Mouse (Mus musculus): ENCODE measurements around the gene Trim67. TPM values are rescaled to one million over a fixed set of nuclear protein-coding genes. Genes with fewer than 3 reads are reported as not detected.

The Trim67 gene
- polyA plus RNA-seq (2012; rRNA removed) (0.20 and 0.29 TPM in 2 replicates), polyA plus RNA-seq (2014; fragmentation: Nextera tagmentation; extraction: Ambion mirVana) (0.03 and 0.04 TPM in 2 replicates)

GRCm38 (mm10) chr8:124792708-124793107 lies at the start of gene Trim67:
Gene Trim67 (plus strand): TSS chr8:124793092.
- H3K4me2 ChIP-seq (replicated peaks; ENCODE audit: low read depth, low read length, severe bottlenecking), result peak within 1 kb of the TSS; percentile 100
- H3K9me3 ChIP-seq (ENCODE audit: control insufficient read depth, low read length), result no peaks in the 10 kb centered on the region
- H3K27me3 ChIP-seq (ENCODE audit: control insufficient read depth, insufficient read depth, low read length), result peaks cover 63% of the 10 kb centered on the region
- no peak within 1 kb of the TSS for H3K27ac ChIP-seq (replicated peaks; ENCODE audit: low read depth, low read length)
- WGBS, result 4% methylated on average over 23 of the region's 39 CpGs
- ATAC-seq (ENCODE audit: low FRiP score, low read depth), result peak; percentile 79
- H3K36me3 ChIP-seq (ENCODE audit: control insufficient read depth, insufficient read depth, low read length), result no peaks in the 10 kb centered on the region
- peak within 1 kb of the TSS; percentile 7; the same call in 1 of the 2 replicates for H3K9ac ChIP-seq (ENCODE audit: low read depth, low read length, severe bottlenecking)
- DNase-seq (ENCODE audit: low spot score), result peak; percentile 65
- H3K4me1 ChIP-seq (ENCODE audit: control insufficient read depth, insufficient read depth, low read length), result peaks cover 22% of the 10 kb centered on the region; the same call in 1 of the 2 replicates
- peak within 1 kb of the TSS; percentile 60 for H3K4me3 ChIP-seq (replicated peaks; ENCODE audit: low read length)
- TF ChIP-seq POLR2A (IDR thresholded peaks at IDR 0.05; ENCODE audit: borderline replicate concordance, extremely low read depth, insufficient read depth, insufficient read length), result no peak

- Histone ChIP-seq H3K4me1 (ENCODE audit: control insufficient read depth, insufficient read depth, low read length) (0 out of 2 replicates have a peak, but pooled peaks cover 3% of the 10 kb centered on the region), H3K27me3 (ENCODE audit: control insufficient read depth, insufficient read depth, low read length) (peaks cover 24% of the 10 kb centered on the region), H3K27ac (replicated peaks; ENCODE audit: low read depth, low read length) (no peak overlapping the region), H3K9me3 (ENCODE audit: control insufficient read depth, low read length) (no peaks in the 10 kb centered on the region), H3K4me2 (replicated peaks; ENCODE audit: low read depth, low read length, severe bottlenecking) (no peak overlapping the region), H3K36me3 (ENCODE audit: control insufficient read depth, insufficient read depth, low read length) (0 out of 2 replicates have a peak, but pooled peaks cover under 1% of the 10 kb centered on the region), H3K4me3 (replicated peaks; ENCODE audit: low read length) (no peak overlapping the region), H3K9ac (ENCODE audit: low read depth, low read length, severe bottlenecking) (no peak overlapping the region)
- ATAC-seq (ENCODE audit: low FRiP score, low read depth) (no peak), DNase-seq (ENCODE audit: low spot score) (no peak)
- 73% methylated on average over 13 of the region's 13 CpGs for WGBS
- no peak for TF ChIP-seq POLR2A (IDR thresholded peaks at IDR 0.05; ENCODE audit: borderline replicate concordance, extremely low read depth, insufficient read depth, insufficient read length)
Observed at GRCm38 (mm10) chr8:124746661-124747060, 46.2 kb upstream of the Trim67 start.

GRCm38 (mm10) chr8:124751191-124751590 lies 41.7 kb upstream of the Trim67 start:
- H3K4me3 ChIP-seq (replicated peaks; ENCODE audit: low read length), result peak overlapping the region; percentile 53
- no peaks in the 10 kb centered on the region for H3K36me3 ChIP-seq (ENCODE audit: control insufficient read depth, insufficient read depth, low read length)
- peak overlapping the region; percentile 84 for H3K4me2 ChIP-seq (replicated peaks; ENCODE audit: low read depth, low read length, severe bottlenecking)
- H3K4me1 ChIP-seq (ENCODE audit: control insufficient read depth, insufficient read depth, low read length), result 0 out of 2 replicates have a peak, but pooled peaks cover 3% of the 10 kb centered on the region
- ATAC-seq (ENCODE audit: low FRiP score, low read depth), result no peak
- H3K9me3 ChIP-seq (ENCODE audit: control insufficient read depth, low read length), result no peaks in the 10 kb centered on the region
- no peak for DNase-seq (ENCODE audit: low spot score)
- TF ChIP-seq POLR2A (IDR thresholded peaks at IDR 0.05; ENCODE audit: borderline replicate concordance, extremely low read depth, insufficient read depth, insufficient read length), result no peak
- H3K9ac ChIP-seq (ENCODE audit: low read depth, low read length, severe bottlenecking), result peak overlapping the region; percentile 56
- 1% methylated on average over 31 of the region's 31 CpGs for WGBS
- no peak overlapping the region for H3K27ac ChIP-seq (replicated peaks; ENCODE audit: low read depth, low read length)
- peaks cover 41% of the 10 kb centered on the region for H3K27me3 ChIP-seq (ENCODE audit: control insufficient read depth, insufficient read depth, low read length)

- Histone ChIP-seq H3K27ac (replicated peaks; ENCODE audit: low read depth, low read length) (no peak within 1 kb of the TSS), H3K4me3 (replicated peaks; ENCODE audit: low read length) (peak within 1 kb of the TSS; percentile 53), H3K4me2 (replicated peaks; ENCODE audit: low read depth, low read length, severe bottlenecking) (peak within 1 kb of the TSS; percentile 84), H3K36me3 (ENCODE audit: control insufficient read depth, insufficient read depth, low read length) (no peaks in the 10 kb centered on the region), H3K27me3 (ENCODE audit: control insufficient read depth, insufficient read depth, low read length) (peaks cover 41% of the 10 kb centered on the region), H3K9ac (ENCODE audit: low read depth, low read length, severe bottlenecking) (peak within 1 kb of the TSS; percentile 56), H3K9me3 (ENCODE audit: control insufficient read depth, low read length) (no peaks in the 10 kb centered on the region), H3K4me1 (ENCODE audit: control insufficient read depth, insufficient read depth, low read length) (0 out of 2 replicates have a peak, but pooled peaks cover 3% of the 10 kb centered on the region)
- DNase-seq (ENCODE audit: low spot score) (peak; percentile 30), ATAC-seq (ENCODE audit: low FRiP score, low read depth) (peak; percentile 79)
- under 1% methylated on average over 19 of the region's 41 CpGs for WGBS
- TF ChIP-seq POLR2A (IDR thresholded peaks at IDR 0.05; ENCODE audit: borderline replicate concordance, extremely low read depth, insufficient read depth, insufficient read length), result no peak
Observed at GRCm38 (mm10) chr8:124751709-124752173, 41.2 kb upstream of the Trim67 start, which contains the start of gene Fam89a. Gene Fam89a (minus strand): TSS chr8:124751832.

GRCm38 (mm10) chr8:124752325-124752862 lies 40.5 kb upstream of the Trim67 start:
- H3K9ac ChIP-seq (ENCODE audit: low read depth, low read length, severe bottlenecking), result no peak overlapping the region
- H3K27ac ChIP-seq (replicated peaks; ENCODE audit: low read depth, low read length), result no peak overlapping the region
- H3K4me1 ChIP-seq (ENCODE audit: control insufficient read depth, insufficient read depth, low read length), result 0 out of 2 replicates have a peak, but pooled peaks cover 3% of the 10 kb centered on the region
- peak overlapping the region; percentile 84; the same call in 1 of the 2 replicates for H3K4me2 ChIP-seq (replicated peaks; ENCODE audit: low read depth, low read length, severe bottlenecking)
- WGBS, result 28% methylated on average over 21 of the region's 21 CpGs
- H3K36me3 ChIP-seq (ENCODE audit: control insufficient read depth, insufficient read depth, low read length), result no peaks in the 10 kb centered on the region
- ATAC-seq (ENCODE audit: low FRiP score, low read depth), result no peak
- H3K4me3 ChIP-seq (replicated peaks; ENCODE audit: low read length), result no peak overlapping the region; the same call in 1 of the 2 replicates
- H3K27me3 ChIP-seq (ENCODE audit: control insufficient read depth, insufficient read depth, low read length), result peaks cover 41% of the 10 kb centered on the region
- no peaks in the 10 kb centered on the region for H3K9me3 ChIP-seq (ENCODE audit: control insufficient read depth, low read length)
- TF ChIP-seq POLR2A (IDR thresholded peaks at IDR 0.05; ENCODE audit: borderline replicate concordance, extremely low read depth, insufficient read depth, insufficient read length), result no peak
- DNase-seq (ENCODE audit: low spot score), result no peak

All from limb, embryonic 14.5 days (tissue).